Mouse (Mus musculus): ENCODE data around the gene Steap2.

- TF ChIP-seq CTCF (conservative IDR thresholded peaks at IDR 0.05; ENCODE audit: low read length) (no peak), NANOG (IDR thresholded peaks at IDR 0.05; ENCODE audit: borderline replicate concordance, low read length) (no peak)
Measured at GRCm38 (mm10) chr5:5722217-5722616, 27.8 kb upstream of the Steap2 start.

Measured in E14TG2a.4 (cell line).